Mouse (Mus musculus) kidney, postnatal 4 days (tissue): ENCODE measurements at regions not wholly inside any gene's neighbourhood (a gene's known extent, or its start where the extent isn't known, plus 50 kb on each side); places are given as distances from the start of the nearest gene placed in this dataset.
"Not testable (repeated sequence)": the region's sequence is repeated elsewhere in the genome, so short reads cannot be mapped to it uniquely, and the experiment has no call there.

Source experiments
- DNase-seq, 2 experiments: peaks; one replicate each; pipeline ENCODE4 v3.0.0; 2021; ENCODE audit warnings: mixed read lengths in 2 of 2

GRCm38 (mm10) chr6:61042667-61043523, 118.1 kb downstream of the Mmrn1 start:
- peak; percentile 5 to 17 for DNase-seq

GRCm38 (mm10) chr6:61043524-61044450, 119.0 kb downstream of the Mmrn1 start:
- DNase-seq, result no peak

GRCm38 (mm10) chr6:61047667-61048066, 122.9 kb downstream of the Mmrn1 start:
- DNase-seq, result not testable (repeated sequence)

- DNase-seq, result peak; percentile 42 to 49
These were observed 117.0 kb upstream of the Ccser1 start for GRCm38 (mm10) chr6:61063129-61063528.

GRCm38 (mm10) chr6:61065769-61066168, 114.4 kb upstream of the Ccser1 start:
- DNase-seq, result no peak

GRCm38 (mm10) chr6:61066501-61067282, 113.4 kb upstream of the Ccser1 start:
- no peak for DNase-seq

GRCm38 (mm10) chr6:61067355-61068116, 112.6 kb upstream of the Ccser1 start:
- DNase-seq, result peak; percentile 6 to 29

GRCm38 (mm10) chr6:61068117-61068489, 112.0 kb upstream of the Ccser1 start:
- no peak for DNase-seq

- no peak for DNase-seq
These were observed 106.9 kb upstream of the Ccser1 start for GRCm38 (mm10) chr6:61073267-61073666.

- DNase-seq, result no peak
These were observed 106.3 kb upstream of the Ccser1 start for GRCm38 (mm10) chr6:61073794-61074193.

- no peak for DNase-seq
These were observed 105.4 kb upstream of the Ccser1 start for GRCm38 (mm10) chr6:61074700-61075099.

GRCm38 (mm10) chr6:61078559-61078958, 101.6 kb upstream of the Ccser1 start:
- no peak for DNase-seq

GRCm38 (mm10) chr6:61080661-61081060, 99.5 kb upstream of the Ccser1 start:
- DNase-seq, result no peak

GRCm38 (mm10) chr6:61083346-61083745, 96.8 kb upstream of the Ccser1 start:
- DNase-seq, result no peak

GRCm38 (mm10) chr6:61099348-61099981, 80.7 kb upstream of the Ccser1 start:
- DNase-seq, result no peak

GRCm38 (mm10) chr6:61099982-61100365, 80.2 kb upstream of the Ccser1 start:
- DNase-seq, result peak; percentile 13 to 35

- no peak for DNase-seq
These were observed 78.2 kb upstream of the Ccser1 start for GRCm38 (mm10) chr6:61101972-61102371.

- DNase-seq, result no peak
These were observed 76.5 kb upstream of the Ccser1 start for GRCm38 (mm10) chr6:61103459-61104234.

GRCm38 (mm10) chr6:61115250-61115649, 64.9 kb upstream of the Ccser1 start:
- DNase-seq, result no peak

GRCm38 (mm10) chr6:61119590-61119989, 60.5 kb upstream of the Ccser1 start:
- DNase-seq, result no peak

- DNase-seq, result no peak
These were observed 54.7 kb upstream of the Ccser1 start for GRCm38 (mm10) chr6:61125431-61125830.
